Mouse (Mus musculus): ENCODE data around the gene Arhgap15. TPM values are rescaled to one million over a fixed set of nuclear protein-coding genes. Genes with fewer than 3 reads are reported as not detected.

Arhgap15 gene
- total RNA-seq, 2 experiments from 2014 or later, result 6.7 to 8.0 TPM

DNA sequence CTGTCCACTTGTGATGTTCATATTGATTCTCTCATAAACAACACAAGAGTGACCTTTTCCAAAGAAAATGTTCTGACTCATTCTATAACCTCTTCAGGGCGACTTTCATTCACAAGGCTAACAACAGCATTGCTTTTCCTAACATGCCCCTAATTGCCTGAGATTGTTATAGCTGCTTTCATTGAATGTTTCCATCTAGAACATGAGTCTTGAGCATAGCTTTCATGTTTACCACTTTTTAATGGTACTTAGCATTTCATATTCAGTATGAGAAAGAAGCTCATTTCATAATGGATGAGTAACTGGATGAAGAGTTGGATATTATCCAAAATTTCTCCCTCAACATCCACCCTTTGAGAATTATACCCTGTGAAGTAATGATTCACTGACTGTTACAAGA lies 403.7 kb downstream of the Arhgap15 start:
- DNase-seq (ENCODE audit: low spot score in 2 of 2), result no peak

- no peak for DNase-seq (ENCODE audit: low spot score in 2 of 2)
These were observed 411.7 kb downstream of the Arhgap15 start for GRCm38 (mm10) chr2:44160358-44160757.

- no peak for DNase-seq (ENCODE audit: low spot score in 2 of 2)
These were observed 417.2 kb downstream of the Arhgap15 start for GRCm38 (mm10) chr2:44165789-44166188.

DNA sequence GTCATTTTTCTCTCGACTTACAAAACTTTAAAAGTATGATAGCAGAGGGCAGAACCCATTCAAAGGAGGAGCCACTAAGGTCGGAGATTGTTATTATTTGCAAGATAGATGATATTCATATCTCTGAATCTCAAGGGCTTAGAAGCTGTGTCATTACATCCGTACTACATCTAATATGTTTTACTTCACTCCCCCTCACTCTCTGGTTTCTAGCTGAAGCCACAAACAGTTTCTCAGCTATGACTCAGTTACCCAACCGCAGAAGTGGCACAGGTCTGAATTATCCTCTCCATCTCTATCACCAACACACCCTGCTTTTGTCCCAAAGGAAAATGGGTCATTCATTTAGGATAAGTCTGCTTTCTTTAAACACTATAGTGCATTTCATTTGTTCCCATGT lies 418.1 kb downstream of the Arhgap15 start:
- DNase-seq (ENCODE audit: low spot score in 2 of 2), result no peak

DNA sequence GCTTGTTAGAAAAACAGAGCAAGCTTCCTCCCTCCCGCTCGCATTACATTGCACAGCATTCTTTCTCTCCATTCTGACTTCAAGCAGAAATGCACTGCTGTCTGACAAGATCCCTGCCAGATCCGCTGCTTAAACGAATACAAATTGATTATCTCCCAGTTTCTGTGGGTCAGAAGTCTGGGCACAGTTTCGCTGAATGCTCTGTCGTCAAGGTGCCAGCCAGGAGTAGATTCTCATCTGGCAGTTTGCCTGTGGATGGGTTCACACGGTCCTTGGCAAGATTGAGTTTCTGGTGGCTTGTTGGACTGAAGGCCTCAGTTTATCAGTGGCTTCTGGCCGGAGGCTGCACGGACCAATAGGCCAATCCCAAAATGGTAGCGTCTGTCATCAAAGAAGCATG lies 435.9 kb downstream of the Arhgap15 start:
- DNase-seq (ENCODE audit: low spot score in 2 of 2), result no peak

- DNase-seq (ENCODE audit: low spot score in 2 of 2), result no peak
These were observed 442.1 kb downstream of the Arhgap15 start for GRCm38 (mm10) chr2:44190749-44191148.

DNA sequence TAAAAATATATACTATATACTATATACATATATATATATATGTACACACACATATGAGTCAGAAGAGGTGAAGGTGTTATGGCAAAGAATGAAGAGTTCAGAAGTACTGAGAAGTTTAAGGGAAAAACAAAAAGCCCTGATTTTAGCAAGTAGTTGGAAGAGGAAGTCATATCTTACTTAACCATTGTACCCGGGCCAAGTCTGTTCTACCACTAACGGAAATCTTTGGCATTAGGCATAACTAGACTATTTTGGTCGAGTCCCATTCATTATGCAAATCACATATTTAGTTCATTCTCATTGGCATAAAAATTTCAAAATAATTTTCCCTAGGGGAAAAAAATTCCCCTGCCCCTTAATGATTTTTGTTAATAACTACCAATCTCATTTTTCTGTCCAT lies 443.4 kb downstream of the Arhgap15 start:
- DNase-seq (ENCODE audit: low spot score in 2 of 2), result no peak

- no peak for DNase-seq (ENCODE audit: low spot score in 2 of 2)
These were observed 466.9 kb downstream of the Arhgap15 start for GRCm38 (mm10) chr2:44215506-44215905.

GRCm38 (mm10) chr2:44217811-44218210 lies 469.2 kb downstream of the Arhgap15 start:
- no peak for DNase-seq (ENCODE audit: low spot score in 2 of 2)

DNA sequence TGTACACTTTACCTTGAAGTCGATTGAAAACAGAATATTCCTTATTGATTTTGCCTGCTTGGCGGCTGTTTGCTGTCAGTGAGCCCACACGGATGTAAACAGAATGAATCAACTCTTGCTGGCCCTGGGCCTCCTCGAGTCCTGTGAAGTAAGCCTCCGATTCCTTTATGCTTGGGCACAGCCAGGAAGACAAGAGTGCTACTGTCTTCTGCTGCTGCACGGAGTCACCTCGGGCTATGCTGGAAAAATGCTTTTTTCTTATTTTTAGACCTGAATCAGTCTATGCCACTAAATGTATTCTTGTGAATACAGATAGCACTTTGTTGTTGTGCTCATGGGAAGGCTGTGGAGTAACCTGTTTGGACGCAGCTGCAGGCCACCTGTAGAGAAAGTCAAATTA lies 469.7 kb downstream of the Arhgap15 start:
- DNase-seq (ENCODE audit: low spot score in 2 of 2), result no peak

- no peak for DNase-seq (ENCODE audit: low spot score in 2 of 2)
These were observed 473.1 kb downstream of the Arhgap15 start for GRCm38 (mm10) chr2:44221686-44222085.

- no peak for DNase-seq (ENCODE audit: low spot score in 2 of 2)
These were observed 473.6 kb downstream of the Arhgap15 start for GRCm38 (mm10) chr2:44222176-44222753.

DNA sequence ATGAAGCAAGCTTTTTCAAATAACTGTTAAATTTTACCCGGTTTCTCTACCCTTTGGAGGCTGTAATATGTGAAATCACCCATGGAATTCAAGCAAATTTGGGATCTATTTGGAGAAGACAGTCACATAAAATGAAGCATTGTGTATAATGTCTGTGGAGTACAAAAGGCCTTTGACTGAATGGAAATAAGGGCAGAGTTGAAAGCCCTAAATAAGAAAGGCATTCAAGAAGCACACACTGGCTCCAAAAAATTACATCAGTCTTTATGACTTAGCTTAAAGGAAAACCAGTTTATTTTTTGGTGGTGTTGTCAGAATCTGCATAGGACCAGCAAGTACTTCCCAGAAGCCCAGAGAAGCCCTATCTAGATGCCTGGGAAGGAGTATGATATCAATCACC lies 486.2 kb downstream of the Arhgap15 start:
- DNase-seq (ENCODE audit: low spot score in 2 of 2), result no peak

- DNase-seq (ENCODE audit: low spot score in 2 of 2), result peak in 1 of 2 experiments; percentile 24
These were observed 493.2 kb downstream of the Arhgap15 start for GRCm38 (mm10) chr2:44241657-44242454.

GRCm38 (mm10) chr2:44242628-44243255 lies 494.1 kb downstream of the Arhgap15 start:
- peak; percentile 17 to 19 for DNase-seq (ENCODE audit: low spot score in 2 of 2)

DNA sequence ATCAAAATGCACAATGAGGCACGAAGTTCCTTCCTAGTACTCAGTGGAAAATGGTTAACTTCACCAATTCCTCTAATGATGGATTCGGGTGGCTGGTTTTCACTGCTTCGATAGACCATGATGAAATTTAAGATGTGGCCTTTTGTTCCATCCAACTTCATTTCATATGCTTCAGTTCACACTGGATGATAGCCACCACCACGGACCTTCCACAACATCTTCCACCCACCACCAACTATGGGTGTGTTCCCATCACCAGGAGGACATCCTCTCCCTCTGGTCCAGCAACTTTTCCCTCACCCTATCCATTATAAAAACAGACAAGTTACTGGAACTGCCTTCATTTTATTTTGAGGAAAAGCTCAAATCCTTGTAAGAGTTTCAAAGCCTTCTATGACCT lies 506.7 kb downstream of the Arhgap15 start:
- no peak for DNase-seq (ENCODE audit: low spot score in 2 of 2)

GRCm38 (mm10) chr2:44257946-44258345 lies 509.3 kb downstream of the Arhgap15 start:
- no peak for DNase-seq (ENCODE audit: low spot score in 2 of 2)

DNA sequence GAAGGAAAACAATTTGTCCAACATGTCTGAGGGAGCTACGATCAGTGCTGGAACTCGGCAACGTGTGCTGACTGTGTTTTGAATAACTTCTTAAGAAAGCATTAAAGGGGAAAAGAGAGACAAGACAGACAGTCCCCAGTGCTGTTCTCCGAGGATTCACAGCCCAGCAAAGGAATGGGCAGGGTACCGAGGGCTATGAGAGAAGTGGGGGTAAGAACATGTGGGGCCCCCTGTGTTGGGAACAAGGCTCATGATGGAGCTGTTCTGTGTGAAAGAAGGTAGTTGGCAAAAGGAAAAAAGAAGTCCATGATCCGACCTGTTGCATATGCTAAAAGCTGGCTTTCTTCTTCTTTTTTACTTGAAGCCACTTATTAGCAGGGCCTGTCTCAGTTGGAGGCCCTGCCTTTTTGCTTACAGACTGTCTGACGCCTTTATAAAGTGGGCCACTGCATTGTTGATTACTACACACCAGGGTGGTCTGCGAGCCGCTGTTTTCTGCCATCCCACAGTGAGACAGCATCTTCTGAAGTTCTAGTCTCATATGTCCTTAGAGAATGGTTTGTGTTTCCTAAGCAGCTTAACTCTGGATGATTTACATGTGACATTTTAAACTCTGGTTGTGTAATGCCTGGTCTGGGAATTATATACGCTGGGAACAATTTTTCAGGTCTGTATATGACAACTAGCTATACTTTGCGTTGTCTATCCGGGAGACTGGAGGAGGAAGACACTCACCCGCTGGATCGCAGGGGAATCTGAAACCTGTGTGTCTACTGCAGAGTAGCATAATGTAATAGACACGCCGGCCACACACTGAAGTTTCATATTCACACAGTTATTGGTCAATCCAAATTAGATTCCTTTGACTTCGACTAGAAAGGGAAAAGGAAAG lies 523.1 kb downstream of the Arhgap15 start:
- DNase-seq (ENCODE audit: low spot score in 2 of 2), result no peak

- DNase-seq (ENCODE audit: low spot score in 2 of 2), result no peak
These were observed 524.0 kb downstream of the Arhgap15 start for GRCm38 (mm10) chr2:44272606-44273005.

GRCm38 (mm10) chr2:44274425-44274824 lies 525.8 kb downstream of the Arhgap15 start:
- no peak for DNase-seq (ENCODE audit: low spot score in 2 of 2)

- DNase-seq (ENCODE audit: low spot score in 2 of 2), result no peak
These were observed 537.6 kb downstream of the Arhgap15 start for GRCm38 (mm10) chr2:44286181-44286719.

Measured in layer of hippocampus, postnatal 10 days (tissue).